Mouse (Mus musculus) C2C12 (cell line): ENCODE results near the gene Syce2.

Source experiments
- CEBPB ChIP-seq: IDR thresholded peaks from one replicate; pipeline ENCODE4 v1.6.1; 2011; ENCODE audit warnings: low read depth, mild to moderate bottlenecking, control low read depth, moderate library complexity
- CTCF ChIP-seq: IDR thresholded peaks from one replicate; pipeline ENCODE4 v1.5.1; 2011; ENCODE audit not compliant: control insufficient read depth, insufficient read depth, insufficient read length
- FOSL1 ChIP-seq: IDR thresholded peaks from one replicate; pipeline ENCODE4 v1.8.0; 2011; ENCODE audit warnings: mild to moderate bottlenecking, low read length; ENCODE audit not compliant: poor library complexity, insufficient read depth, severe bottlenecking
- MAX ChIP-seq: IDR thresholded peaks from one replicate; pipeline ENCODE4 v1.6.1; 2011; ENCODE audit warnings: mild to moderate bottlenecking, control low read depth
- MYOG ChIP-seq: IDR thresholded peaks from one replicate; pipeline ENCODE4 v1.6.1; 2011; ENCODE audit not compliant: control insufficient read depth, insufficient read length; ENCODE audit errors: extremely low read depth
- USF1 ChIP-seq: IDR thresholded peaks from one replicate; pipeline ENCODE4 v1.6.1; 2011; ENCODE audit warnings: low read depth, mild to moderate bottlenecking, control low read depth, moderate library complexity

- TF ChIP-seq MYOG (no peak), CTCF (no peak), MAX (no peak), CEBPB (no peak), USF1 (no peak), FOSL1 (no peak)
Measured at GRCm38 (mm10) chr8:84838513-84838912, 33.4 kb upstream of the Syce2 start.
